Mouse (Mus musculus) liver, postnatal 0 days (tissue): Measurements from ENCODE around the gene Rnf141. TPM values are rescaled to one million over a fixed set of nuclear protein-coding genes. Genes with fewer than 3 reads are reported as not detected.

ENCODE experiments used
- ATAC-seq: fragments of 200-750 bp; cut with Nextera tagmentation; 2 replicates; pipeline ENCODE4 v1.8.0; 2017; ENCODE audit warnings: mild to moderate bottlenecking, moderate library complexity
- DNase-seq: peaks from one replicate; pipeline ENCODE4 v3.0.0-alpha.2; 2016
- H3K27ac ChIP-seq: fragments of 300-500 bp; sonication (generic); 2 replicates; pipeline ENCODE4 v1.5.1; 2014; ENCODE audit warnings: antibody characterized with exemption, moderate library complexity, mild to moderate bottlenecking, low read depth
- H3K27me3 ChIP-seq: fragments of 300-500 bp; sonication (generic); 2 replicates; pipeline ENCODE4 v1.6.1; 2014; ENCODE audit warnings: low read length, control low read depth, mixed read lengths; ENCODE audit not compliant: insufficient read depth
- H3K36me3 ChIP-seq: fragments of 300-500 bp; sonication (generic); replicated peaks from 2 replicates; pipeline ENCODE4 v1.6.1; 2014; ENCODE audit warnings: mild to moderate bottlenecking, control low read depth, low read length, moderate library complexity, mixed read lengths; ENCODE audit not compliant: insufficient read depth
- H3K4me1 ChIP-seq: fragments of 300-500 bp; sonication (generic); 2 replicates; pipeline ENCODE4 v1.6.1; 2014; ENCODE audit warnings: antibody characterized with exemption, mild to moderate bottlenecking, control low read depth; ENCODE audit not compliant: insufficient read depth
- H3K4me2 ChIP-seq: fragments of 300-500 bp; sonication (generic); 2 replicates; pipeline ENCODE4 v1.6.1; 2014; ENCODE audit warnings: low read depth, mild to moderate bottlenecking, low read length, moderate library complexity, mixed read lengths
- H3K4me3 ChIP-seq: fragments of 300-500 bp; sonication (generic); 2 replicates; pipeline ENCODE4 v1.5.1; 2014; ENCODE audit warnings: low read depth, low read length
- H3K9ac ChIP-seq: fragments of 300-500 bp; sonication (generic); replicated peaks from 2 replicates; pipeline ENCODE4 v1.6.1; 2014; ENCODE audit warnings: mild to moderate bottlenecking, moderate library complexity
- H3K9me3 ChIP-seq: fragments of 300-500 bp; sonication (generic); 2 replicates; pipeline ENCODE4 v1.6.1; 2016; ENCODE audit warnings: mild to moderate bottlenecking, control low read depth, low read length, mixed read lengths
- CTCF ChIP-seq: sonication (generic); IDR thresholded peaks from 2 replicates; pipeline ENCODE4 v1.5.1; 2016; ENCODE audit warnings: antibody characterized with exemption, low read depth
- EP300 ChIP-seq: IDR thresholded peaks from 2 replicates; pipeline ENCODE4 v1.6.1; 2016; ENCODE audit warnings: antibody characterized with exemption, low read depth, mild to moderate bottlenecking
- WGBS: fragments of 180-500 bp; shearing (Covaris S2); extraction: QIAGEN DNeasy Blood & Tissue Kit; methylation state at CpG from one replicate; pipeline ENCODE4 v1.1.7; 2014; ENCODE audit not compliant: insufficient replicate concordance; 5-methylcytosine and 5-hydroxymethylcytosine counted together
- polyA plus RNA-seq: library from polyadenylated mRNA; unstranded; fragments of >200 nt; fragmentation: Nextera tagmentation; extraction: Ambion mirVana; gene quantifications from 2 replicates; pipeline ENCODE4 v1.2.1, GENCODE M21; 2015

The Rnf141 gene
- polyA plus RNA-seq, 1 experiment from 2014 or later: 21.9 TPM

GRCm38 (mm10) chr7:110855604-110856003 lies 11.3 kb upstream of the Rnf141 start:
- H3K9me3 ChIP-seq: no peaks in the 10 kb centered on the region
- H3K4me2 ChIP-seq: no peak overlapping the region
- H3K36me3 ChIP-seq: no peaks in the 10 kb centered on the region
- peak overlapping the region; percentile 76 for H3K27ac ChIP-seq
- TF ChIP-seq EP300: no peak
- no peak overlapping the region for H3K9ac ChIP-seq
- peaks cover 40% of the 10 kb centered on the region for H3K4me1 ChIP-seq
- no peak overlapping the region for H3K4me3 ChIP-seq
- DNase-seq (no peak), ATAC-seq (no peak)
- no peaks in the 10 kb centered on the region for H3K27me3 ChIP-seq
- 44% methylated on average over 1 of the region's 1 CpGs for WGBS

GRCm38 (mm10) chr7:110854927-110855546 lies 10.8 kb upstream of the Rnf141 start:
- H3K4me1 ChIP-seq: peaks cover 34% of the 10 kb centered on the region
- no peak overlapping the region for H3K4me3 ChIP-seq
- H3K9me3 ChIP-seq: no peaks in the 10 kb centered on the region
- no peaks in the 10 kb centered on the region for H3K36me3 ChIP-seq
- H3K27ac ChIP-seq: peak overlapping the region; percentile 76
- WGBS: 62% methylated on average over 8 of the region's 8 CpGs
- no peak overlapping the region for H3K9ac ChIP-seq
- H3K27me3 ChIP-seq: no peaks in the 10 kb centered on the region
- ATAC-seq (peak; percentile 75), DNase-seq (no peak)
- no peak overlapping the region for H3K4me2 ChIP-seq
- TF ChIP-seq CTCF (no peak), EP300 (peak; percentile 53)

- no peaks in the 10 kb centered on the region for H3K36me3 ChIP-seq
- H3K27me3 ChIP-seq: no peaks in the 10 kb centered on the region
Observed at GRCm38 (mm10) chr7:110854519-110854918, 10.3 kb upstream of the Rnf141 start.

GRCm38 (mm10) chr7:110853611-110854010 lies 9.4 kb upstream of the Rnf141 start:
- Histone ChIP-seq H3K4me3 (no peak overlapping the region), H3K9ac (no peak overlapping the region), H3K4me1 (peaks cover 34% of the 10 kb centered on the region), H3K27ac (0 out of 2 replicates have a peak overlapping the region, but pooled peaks have one; percentile 31), H3K4me2 (no peak overlapping the region), H3K27me3 (no peaks in the 10 kb centered on the region), H3K36me3 (no peaks in the 10 kb centered on the region), H3K9me3 (no peaks in the 10 kb centered on the region)
- WGBS: 66% methylated on average over 10 of the region's 10 CpGs
- DNase-seq (no peak), ATAC-seq (no peak)
- TF ChIP-seq EP300 (no peak), CTCF (no peak)

More at GRCm38 (mm10) chr7:110854519-110854918, 10.3 kb upstream of the Rnf141 start:
- 68% methylated on average over 3 of the region's 3 CpGs for WGBS
- DNase-seq (no peak), ATAC-seq (no peak)
- H3K9ac ChIP-seq: no peak overlapping the region
- H3K4me1 ChIP-seq: peaks cover 31% of the 10 kb centered on the region
- no peak for TF ChIP-seq EP300
- no peak for TF ChIP-seq CTCF
- H3K9me3 ChIP-seq: no peaks in the 10 kb centered on the region
- peak overlapping the region; percentile 76 for H3K27ac ChIP-seq
- no peak overlapping the region for H3K4me3 ChIP-seq
- no peak overlapping the region for H3K4me2 ChIP-seq

- ATAC-seq (no peak), DNase-seq (no peak)
- Histone ChIP-seq H3K9me3 (no peaks in the 10 kb centered on the region), H3K9ac (no peak overlapping the region), H3K4me3 (no peak overlapping the region), H3K27ac (0 out of 2 replicates have a peak overlapping the region, but pooled peaks have one; percentile 7), H3K4me1 (peaks cover 41% of the 10 kb centered on the region), H3K4me2 (no peak overlapping the region), H3K36me3 (no peaks in the 10 kb centered on the region), H3K27me3 (no peaks in the 10 kb centered on the region)
- no peak for TF ChIP-seq CTCF
- 64% methylated on average over 7 of the region's 7 CpGs for WGBS
Observed at GRCm38 (mm10) chr7:110851541-110852203, 7.4 kb upstream of the Rnf141 start.

GRCm38 (mm10) chr7:110848371-110848770 lies 4.1 kb upstream of the Rnf141 start:
- DNase-seq (peak; percentile 39), ATAC-seq (peak; percentile 61)
- Histone ChIP-seq H3K9ac (no peak overlapping the region), H3K4me3 (no peak overlapping the region), H3K4me1 (peaks cover 21% of the 10 kb centered on the region), H3K27me3 (no peaks in the 10 kb centered on the region), H3K4me2 (no peak overlapping the region), H3K9me3 (0 out of 2 replicates have a peak, but pooled peaks cover 2% of the 10 kb centered on the region), H3K27ac (peak overlapping the region; percentile 87), H3K36me3 (no peaks in the 10 kb centered on the region)
- WGBS: 56% methylated on average over 1 of the region's 1 CpGs
- TF ChIP-seq CTCF (no peak), EP300 (peak; percentile 49; the same call in 1 of the 2 replicates)
